Mouse (Mus musculus) CH12.LX (cell line): ENCODE data around the gene Gimap5.

Source experiments
- CHD1 ChIP-seq: IDR thresholded peaks from 2 replicates; pipeline ENCODE4 v1.6.1; 2012; ENCODE audit warnings: low read depth, low read length, improper control_type of control experiment, inconsistent platforms
- CTCF ChIP-seq, 2 experiments: IDR thresholded peaks in 1 of 2; conservative IDR thresholded peaks in 1 of 2; 2 replicates each; pipeline ENCODE4 v1.5.1; 2011 to 2012; ENCODE audit warnings: low read depth in 2 of 2, low read length in 2 of 2, improper control_type of control experiment in 1 of 2, inconsistent platforms in 1 of 2, mild to moderate bottlenecking in 1 of 2, moderate library complexity in 1 of 2
- ETS1 ChIP-seq: conservative IDR thresholded peaks from 2 replicates; pipeline ENCODE4 v1.6.1; 2012; ENCODE audit warnings: low read depth, mild to moderate bottlenecking, inconsistent platforms, low read length, improper control_type of control experiment, moderate library complexity
- POLR2A ChIP-seq: IDR thresholded peaks from 2 replicates; pipeline ENCODE4 v1.6.1; 2011; ENCODE audit warnings: low read depth, mild to moderate bottlenecking, improper control_type of control experiment, low read length
- ZKSCAN1 ChIP-seq: IDR thresholded peaks from 2 replicates; pipeline ENCODE4 v1.6.1; 2012; ENCODE audit warnings: low read depth, inconsistent platforms, low read length, improper control_type of control experiment, borderline replicate concordance
- ZMIZ1 ChIP-seq: IDR thresholded peaks from 2 replicates; pipeline ENCODE4 v1.6.1; 2012; ENCODE audit warnings: low read depth, mild to moderate bottlenecking, inconsistent platforms, low read length, improper control_type of control experiment

GRCm38 (mm10) chr6:48702146-48702545 lies 43.9 kb upstream of the Gimap5 start:
- no peak for TF ChIP-seq ZMIZ1
- TF ChIP-seq ZKSCAN1: no peak
- TF ChIP-seq POLR2A: no peak
- no peak for TF ChIP-seq CTCF (conservative IDR thresholded peaks at IDR 0.05 in 1 of 2, IDR thresholded peaks at IDR 0.05 in 1 of 2; ENCODE audit: low read depth in 2 of 2, low read length in 2 of 2)
- no peak for TF ChIP-seq ETS1
- TF ChIP-seq CHD1: no peak
